Mouse (Mus musculus) midbrain, embryonic 13.5 days (tissue): ENCODE data around the gene Gm973. TPM values are rescaled to one million over a fixed set of nuclear protein-coding genes. Genes with fewer than 3 reads are reported as not detected.

Experiments
- ATAC-seq: fragments of 200-750 bp; cut with Nextera tagmentation; 2 replicates; pipeline ENCODE4 v1.8.0; 2017; ENCODE audit warnings: mild to moderate bottlenecking, moderate TSS enrichment, moderate library complexity
- H3K27ac ChIP-seq: fragments of 300-500 bp; sonication (generic); 2 replicates; pipeline ENCODE4 v1.5.1; 2015; ENCODE audit warnings: inconsistent platforms, mild to moderate bottlenecking, moderate library complexity
- H3K27me3 ChIP-seq: fragments of 300-500 bp; sonication (generic); 2 replicates; pipeline ENCODE4 v1.6.1; 2015; ENCODE audit warnings: mild to moderate bottlenecking, inconsistent platforms
- H3K36me3 ChIP-seq: fragments of 300-500 bp; sonication (generic); 2 replicates; pipeline ENCODE4 v1.6.1; 2015; ENCODE audit warnings: mild to moderate bottlenecking, inconsistent platforms
- H3K4me1 ChIP-seq: fragments of 300-500 bp; sonication (generic); replicated peaks from 2 replicates; pipeline ENCODE4 v1.6.1; 2015; ENCODE audit warnings: inconsistent platforms
- H3K4me2 ChIP-seq: fragments of 300-500 bp; sonication (generic); replicated peaks from 2 replicates; pipeline ENCODE4 v1.6.1; 2015; ENCODE audit warnings: moderate library complexity, mild to moderate bottlenecking, inconsistent platforms
- H3K4me3 ChIP-seq: fragments of 300-500 bp; sonication (generic); replicated peaks from 2 replicates; pipeline ENCODE4 v1.5.1; 2015; ENCODE audit warnings: mild to moderate bottlenecking, inconsistent platforms
- H3K9ac ChIP-seq: fragments of 300-500 bp; sonication (generic); replicated peaks from 2 replicates; pipeline ENCODE4 v1.6.1; 2015; ENCODE audit warnings: mild to moderate bottlenecking, inconsistent platforms
- H3K9me3 ChIP-seq: fragments of 300-500 bp; sonication (generic); 2 replicates; pipeline ENCODE4 v1.6.1; 2016; ENCODE audit warnings: mild to moderate bottlenecking, inconsistent platforms
- WGBS: fragments of 180-500 bp; shearing (Covaris S2); methylation state at CpG from one replicate; pipeline ENCODE4 v1.1.7; 2015; 5-methylcytosine and 5-hydroxymethylcytosine counted together
- polyA plus RNA-seq: library from polyadenylated mRNA; unstranded; fragments of >200 nt; fragmentation: Nextera tagmentation; extraction: Ambion mirVana; gene quantifications from 2 replicates; pipeline ENCODE4 v1.2.1, GENCODE M21; 2015

Gm973 gene
- polyA plus RNA-seq, 1 experiment from 2014 or later = 7.2 TPM

DNA sequence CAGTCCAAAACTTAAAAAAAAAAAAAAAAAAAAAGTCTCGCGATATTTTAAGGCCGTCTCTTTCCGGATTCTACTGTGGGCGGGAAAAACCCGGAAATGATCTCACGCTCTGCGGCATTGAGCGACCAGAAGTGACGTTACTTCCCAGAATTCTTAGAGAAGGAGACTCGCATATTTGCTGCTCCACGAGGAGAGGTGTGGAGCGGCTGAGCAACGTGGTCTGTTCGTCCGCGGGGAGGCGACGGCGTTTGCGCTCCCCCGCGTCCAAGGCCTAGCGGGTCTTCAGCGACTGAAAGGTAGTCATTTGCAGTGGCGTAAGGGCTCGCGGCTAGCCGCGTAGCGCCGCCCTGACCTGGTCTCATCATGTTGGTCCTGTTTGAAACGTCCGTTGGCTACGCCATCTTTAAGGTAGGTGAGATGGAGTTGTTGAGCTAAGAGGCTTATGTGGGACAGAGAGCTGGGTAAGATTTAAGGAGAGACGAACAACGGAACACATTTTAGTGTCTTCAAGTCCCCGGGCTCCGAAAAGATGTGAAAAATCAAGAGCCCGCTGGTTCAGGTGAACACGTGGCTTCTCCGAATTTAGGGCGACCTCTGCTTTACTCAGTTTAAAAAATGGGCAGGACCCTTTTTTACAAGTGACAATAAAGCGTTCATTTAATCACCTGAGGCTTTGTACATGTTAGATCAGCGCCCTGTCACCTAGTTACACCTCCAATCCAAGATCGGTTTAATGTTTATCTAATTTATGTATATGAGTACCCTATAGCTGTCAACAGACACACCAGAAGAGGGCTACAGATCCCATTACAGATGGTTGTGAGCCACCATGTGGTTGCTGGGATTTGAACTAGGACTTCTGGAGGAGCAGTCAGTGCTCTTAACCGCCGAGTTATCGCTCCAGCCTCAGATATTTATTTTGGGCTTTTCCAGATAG, 169.0 kb downstream of the Gm973 start, which contains the start of gene Nop58:
Nop58 (plus strand) TSS at position 153 of the 937 bp plus-strand sequence.
- Histone ChIP-seq H3K36me3 (peaks cover 7% of the 10 kb centered on the region), H3K4me2 (peak within 1 kb of the TSS; percentile 93), H3K9me3 (no peaks in the 10 kb centered on the region), H3K4me3 (peak within 1 kb of the TSS; percentile 92), H3K27me3 (peaks cover 17% of the 10 kb centered on the region), H3K4me1 (peaks cover 23% of the 10 kb centered on the region), H3K27ac (peak within 1 kb of the TSS; percentile 82), H3K9ac (peak within 1 kb of the TSS; percentile 84)
- peak; percentile 98 for ATAC-seq
- WGBS = under 1% methylated on average over 49 of the region's 49 CpGs

Other genes with a start within 250 kb of the Gm973 start
- 2.7 and 4.0 TPM in 2 replicates for gene Fzd7, start 33.8 kb upstream of the Gm973 start, polyA plus RNA-seq
- gene Sumo1, start 154.6 kb downstream of the Gm973 start, polyA plus RNA-seq = 453 and 473 TPM in 2 replicates
- 182 and 192 TPM in 2 replicates for gene Nop58, start 168.7 kb downstream of the Gm973 start, polyA plus RNA-seq
- gene Bmpr2, start 247.1 kb downstream of the Gm973 start, polyA plus RNA-seq = 10.9 and 13.0 TPM in 2 replicates